Mouse (Mus musculus) leukemia stem cell, adult 10-12 weeks (primary cell): Measurements from ENCODE around the gene Vmn2r67. TPM values are rescaled to one million over a fixed set of nuclear protein-coding genes. Genes with fewer than 3 reads are reported as not detected.

ENCODE experiments used
- polyA plus RNA-seq: library from polyadenylated mRNA; stranded (reverse); fragments of >175 nt; gene quantifications from 2 replicates; pipeline ENCODE4 v1.2.3, GENCODE M21; 2012; ENCODE audit warnings: low replicate concordance

Vmn2r67 gene
- polyA plus RNA-seq = 0.02 TPM in 1 of 2 replicates, not detected in the other

DNA sequence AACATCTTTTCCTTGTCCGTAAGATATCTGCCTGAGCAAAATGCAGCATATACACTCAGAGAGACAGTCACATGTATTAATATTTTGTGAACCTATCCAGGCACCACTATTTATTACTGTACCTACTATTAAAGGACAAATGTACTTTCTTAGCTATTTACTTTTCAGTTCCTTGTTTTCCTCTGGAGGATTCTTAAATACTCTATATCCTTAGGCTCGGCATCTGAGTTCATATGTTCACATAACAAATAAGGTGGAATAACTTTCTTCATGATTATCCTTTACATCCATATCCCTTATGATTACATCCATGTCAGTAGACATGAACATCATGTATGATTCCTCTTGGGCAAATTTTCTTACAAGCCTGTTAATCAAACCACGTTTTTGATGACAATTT, at the start of gene Vmn2r67:
Gene Vmn2r67 (minus strand): TSS at position 101 of the 400 bp plus-strand sequence.

Other genes starting within 250 kb of the Vmn2r67 start
- 0.02 TPM in 1 of 2 replicates, not detected in the other for gene Vmn2r65, start 191.9 kb downstream of the Vmn2r67 start, polyA plus RNA-seq
- gene Vmn2r66, start 143.7 kb downstream of the Vmn2r67 start, polyA plus RNA-seq = 0.01 TPM in 1 of 2 replicates, not detected in the other
- gene Vmn2r68, start 81.8 kb upstream of the Vmn2r67 start, polyA plus RNA-seq = not detected in 2 replicates